Mouse (Mus musculus) liver, postnatal 0 days (tissue): ENCODE data around the gene Ifne.

Experiments
- CTCF ChIP-seq: sonication (generic); IDR thresholded peaks from 2 replicates; pipeline ENCODE4 v1.5.1; 2016; ENCODE audit warnings: antibody characterized with exemption, low read depth
- EP300 ChIP-seq: IDR thresholded peaks from 2 replicates; pipeline ENCODE4 v1.6.1; 2016; ENCODE audit warnings: antibody characterized with exemption, low read depth, mild to moderate bottlenecking

- no peak for TF ChIP-seq CTCF
- no peak for TF ChIP-seq EP300
Observed at GRCm38 (mm10) chr4:88912187-88912586, 32.2 kb upstream of the Ifne start.
